Mouse (Mus musculus): ENCODE measurements at regions not wholly inside any gene's neighbourhood (a gene's known extent, or its start where the extent isn't known, plus 50 kb on each side); places are given as distances from the start of the nearest gene placed in this dataset.

- in situ Hi-C loops (cut with MboI; ENCODE audit: low pct_ligation_motif_present, low pct_unique_long_range_greater_than_20kb, low sequenced_read_pairs) (loop anchor here (10.0 kb wide), 1 partner anchor 579 kb away; no protein-coding TSS in a partner anchor), dilution Hi-C loops (cut with MboI; ENCODE audit: extremely low pct_ligation_motif_present, extremely low pct_unique_long_range_greater_than_20kb, low sequenced_read_pairs) (no loop called here)
These were observed 2176.5 kb downstream of the Gm37988 start for GRCm38 (mm10) chr1:6984226-6984625.

GRCm38 (mm10) chr1:6997611-6998010, 2189.9 kb downstream of the Gm37988 start:
- in situ Hi-C loops (cut with MboI; ENCODE audit: low pct_ligation_motif_present, low pct_unique_long_range_greater_than_20kb, low sequenced_read_pairs) (no loop called here), dilution Hi-C loops (cut with MboI; ENCODE audit: extremely low pct_ligation_motif_present, extremely low pct_unique_long_range_greater_than_20kb, low sequenced_read_pairs) (no loop called here)
- H3K36me3 ChIP-seq (replicated peaks in 1 of 2; ENCODE audit: control insufficient read depth in 1 of 2, insufficient read depth in 1 of 2, low read length in 1 of 2), result no peaks in the 10 kb centered on the region
- H3K9ac ChIP-seq (ENCODE audit: insufficient read depth, low read depth), result no peak overlapping the region
- H3K27ac ChIP-seq (ENCODE audit: insufficient read depth, low read depth), result no peak overlapping the region
- DNase-seq (ENCODE audit: extremely low read depth), result peak; percentile 9
- TF ChIP-seq RAD21 (IDR thresholded peaks at IDR 0.05; ENCODE audit: low read depth, low read length), result peak; percentile 37
- peak in 1 of 2 experiments; percentile 32; a peak in 1 of 4 replicates for TF ChIP-seq CTCF (conservative IDR thresholded peaks at IDR 0.05 in 1 of 2, IDR thresholded peaks at IDR 0.05 in 1 of 2; ENCODE audit: low read depth in 2 of 2, low read length in 2 of 2)
- TF ChIP-seq IRF4 (IDR thresholded peaks at IDR 0.05; ENCODE audit: low read depth, low read length), result no peak
- no peak for TF ChIP-seq MAFK (IDR thresholded peaks at IDR 0.05; ENCODE audit: insufficient replicate concordance, low read length)
- H3K79me2 ChIP-seq (replicated peaks; ENCODE audit: control insufficient read depth, extremely low read depth, insufficient read depth, poor library complexity, severe bottlenecking), result no peaks in the 10 kb centered on the region
- no peak overlapping the region for H3K4me3 ChIP-seq (replicated peaks in 1 of 3; ENCODE audit: low read depth in 2 of 3, low read length in 2 of 3, poor library complexity in 1 of 3)
- no peaks in the 10 kb centered on the region for H3K9me3 ChIP-seq (replicated peaks; ENCODE audit: low read length)
- no peaks in the 10 kb centered on the region for H3K4me1 ChIP-seq (ENCODE audit: control insufficient read depth in 1 of 2, insufficient read depth in 2 of 2)
- no peak overlapping the region for H3K4me2 ChIP-seq (ENCODE audit: insufficient read depth, low read depth, poor library complexity, severe bottlenecking)
- no peaks in the 10 kb centered on the region for H3K27me3 ChIP-seq (replicated peaks)

More at GRCm38 (mm10) chr1:6984226-6984625, 2176.5 kb downstream of the Gm37988 start:
- H3K27ac ChIP-seq (ENCODE audit: insufficient read depth, low read depth), result no peak overlapping the region
- no peaks in the 10 kb centered on the region for H3K4me1 ChIP-seq (ENCODE audit: control insufficient read depth in 1 of 2, insufficient read depth in 2 of 2)
- H3K4me2 ChIP-seq (ENCODE audit: insufficient read depth, low read depth, poor library complexity, severe bottlenecking), result no peak overlapping the region
- H3K79me2 ChIP-seq (replicated peaks; ENCODE audit: control insufficient read depth, extremely low read depth, insufficient read depth, poor library complexity, severe bottlenecking), result no peaks in the 10 kb centered on the region
- H3K4me3 ChIP-seq (replicated peaks in 1 of 3; ENCODE audit: low read depth in 2 of 3, low read length in 2 of 3, poor library complexity in 1 of 3), result no peak overlapping the region
- no peak for DNase-seq (ENCODE audit: extremely low read depth)
- no peaks in the 10 kb centered on the region for H3K36me3 ChIP-seq (replicated peaks in 1 of 2; ENCODE audit: control insufficient read depth in 1 of 2, insufficient read depth in 1 of 2, low read length in 1 of 2)
- TF ChIP-seq ZNF384 (IDR thresholded peaks at IDR 0.05; ENCODE audit: low read depth, low read length), result no peak
- no peak for TF ChIP-seq CHD1 (IDR thresholded peaks at IDR 0.05; ENCODE audit: low read depth, low read length)
- TF ChIP-seq MAZ (IDR thresholded peaks at IDR 0.05; ENCODE audit: low read depth, low read length), result no peak
- no peak for TF ChIP-seq USF2 (conservative IDR thresholded peaks at IDR 0.05; ENCODE audit: low read depth, low read length)
- TF ChIP-seq JUND (conservative IDR thresholded peaks at IDR 0.05; ENCODE audit: low read depth, low read length), result no peak
- H3K9me3 ChIP-seq (replicated peaks; ENCODE audit: low read length), result no peaks in the 10 kb centered on the region
- no peaks in the 10 kb centered on the region for H3K27me3 ChIP-seq (replicated peaks)
- H3K9ac ChIP-seq (ENCODE audit: insufficient read depth, low read depth), result no peak overlapping the region

- in situ Hi-C loops (cut with MboI; ENCODE audit: low pct_ligation_motif_present, low pct_unique_long_range_greater_than_20kb, low sequenced_read_pairs), result loop anchor here (10.0 kb wide), 1 partner anchor 195 kb away; no protein-coding TSS in a partner anchor
- Histone ChIP-seq H3K27me3 (replicated peaks) (no peaks in the 10 kb centered on the region), H3K4me2 (ENCODE audit: insufficient read depth, low read depth, poor library complexity, severe bottlenecking) (no peak overlapping the region), H3K9me3 (replicated peaks; ENCODE audit: low read length) (no peaks in the 10 kb centered on the region), H3K9ac (ENCODE audit: insufficient read depth, low read depth) (no peak overlapping the region), H3K79me2 (replicated peaks; ENCODE audit: control insufficient read depth, extremely low read depth, insufficient read depth, poor library complexity, severe bottlenecking) (no peaks in the 10 kb centered on the region), H3K36me3 (replicated peaks in 1 of 2; ENCODE audit: control insufficient read depth in 1 of 2, insufficient read depth in 1 of 2, low read length in 1 of 2) (no peaks in the 10 kb centered on the region), H3K4me1 (ENCODE audit: control insufficient read depth in 1 of 2, insufficient read depth in 2 of 2) (peaks cover 0 to 4% of the 10 kb centered on the region in 2 experiments; a peak in 1 of 4 replicates), H3K27ac (ENCODE audit: insufficient read depth, low read depth) (no peak overlapping the region), H3K4me3 (replicated peaks in 1 of 3; ENCODE audit: low read depth in 2 of 3, low read length in 2 of 3, poor library complexity in 1 of 3) (no peak overlapping the region)
- DNase-seq (ENCODE audit: extremely low read depth), result peak; percentile 43
- dilution Hi-C loops (cut with MboI; ENCODE audit: extremely low pct_ligation_motif_present, extremely low pct_unique_long_range_greater_than_20kb, low sequenced_read_pairs), result no loop called here
- no peak for TF ChIP-seq E2F4 (IDR thresholded peaks at IDR 0.05; ENCODE audit: insufficient replicate concordance, low read depth, low read length)
- TF ChIP-seq POLR2AphosphoS2 (IDR thresholded peaks at IDR 0.05; ENCODE audit: low read depth, low read length), result no peak
- no peak for TF ChIP-seq NRF1 (IDR thresholded peaks at IDR 0.05; ENCODE audit: low read depth, low read length)
- peak in 1 of 2 experiments; percentile 74; a peak in 2 of 4 replicates for TF ChIP-seq CTCF (conservative IDR thresholded peaks at IDR 0.05 in 1 of 2, IDR thresholded peaks at IDR 0.05 in 1 of 2; ENCODE audit: low read depth in 2 of 2, low read length in 2 of 2)
- TF ChIP-seq RAD21 (IDR thresholded peaks at IDR 0.05; ENCODE audit: low read depth, low read length), result peak; percentile 76
- TF ChIP-seq EP300 (IDR thresholded peaks at IDR 0.05; ENCODE audit: low read length), result no peak
- no peak for TF ChIP-seq JUND (conservative IDR thresholded peaks at IDR 0.05; ENCODE audit: low read depth, low read length)
- no peak for TF ChIP-seq MYC (IDR thresholded peaks at IDR 0.05; ENCODE audit: low read depth, low read length)
- TF ChIP-seq USF1 (IDR thresholded peaks at IDR 0.05; ENCODE audit: low read depth, low read length), result no peak
- TF ChIP-seq ZNF384 (IDR thresholded peaks at IDR 0.05; ENCODE audit: low read depth, low read length), result no peak
- no peak for TF ChIP-seq MAFK (IDR thresholded peaks at IDR 0.05; ENCODE audit: insufficient replicate concordance, low read length)
- no peak for TF ChIP-seq POLR2A (IDR thresholded peaks at IDR 0.05; ENCODE audit: low read depth, low read length)
- TF ChIP-seq SMC3 (IDR thresholded peaks at IDR 0.05; ENCODE audit: low read depth, low read length), result peak; percentile 73
- TF ChIP-seq PAX5 (IDR thresholded peaks at IDR 0.05; ENCODE audit: low read length), result no peak
- TF ChIP-seq GABPA (IDR thresholded peaks at IDR 0.05; ENCODE audit: insufficient replicate concordance, low read depth, low read length), result no peak
- no peak for TF ChIP-seq UBTF (IDR thresholded peaks at IDR 0.05; ENCODE audit: low read depth, low read length)
- TF ChIP-seq ELF1 (IDR thresholded peaks at IDR 0.05; ENCODE audit: low read depth, low read length), result 0 out of 2 replicates have a peak, but pooled peaks have one; percentile 8
- no peak for TF ChIP-seq USF2 (conservative IDR thresholded peaks at IDR 0.05; ENCODE audit: low read depth, low read length)
- TF ChIP-seq BHLHE40 (IDR thresholded peaks at IDR 0.05; ENCODE audit: low read depth, low read length), result no peak
- TF ChIP-seq MEF2A (IDR thresholded peaks at IDR 0.05; ENCODE audit: borderline replicate concordance, low read depth, low read length), result no peak
- TF ChIP-seq CHD1 (IDR thresholded peaks at IDR 0.05; ENCODE audit: low read depth, low read length), result no peak
- TF ChIP-seq SIN3A (IDR thresholded peaks at IDR 0.05; ENCODE audit: low read length), result no peak
- TF ChIP-seq ZKSCAN1 (IDR thresholded peaks at IDR 0.05; ENCODE audit: borderline replicate concordance, low read depth, low read length), result no peak
These were observed 2202.5 kb downstream of the Gm37988 start for GRCm38 (mm10) chr1:7010184-7010583.

Data from CH12.LX (cell line).